Mouse (Mus musculus): ENCODE measurements at regions not wholly inside any gene's neighbourhood (a gene's known extent, or its start where the extent isn't known, plus 50 kb on each side); places are given as distances from the start of the nearest gene placed in this dataset.

DNA sequence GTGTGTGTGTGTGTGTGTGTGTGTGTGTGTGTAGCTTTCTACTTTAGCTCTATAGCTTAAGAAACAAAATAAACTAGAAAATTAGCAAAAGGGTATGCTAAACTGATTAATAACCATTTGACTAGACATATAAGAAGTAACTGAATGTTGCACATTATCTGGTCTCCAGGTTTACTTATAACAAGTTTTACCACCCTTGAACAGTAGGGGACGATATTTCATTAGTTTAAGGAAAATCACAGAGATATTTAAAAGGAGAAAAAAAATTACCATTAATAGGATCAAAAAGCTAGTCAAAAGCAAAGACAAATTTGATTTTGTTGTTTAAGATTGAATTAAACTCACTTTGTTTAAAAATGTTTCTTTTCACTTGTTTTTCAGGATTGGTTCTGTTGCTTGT is 349.5 kb upstream of the Itga1 start:
- intact Hi-C loops (cut with DNase I), result no loop called here
- DNase-seq, result no peak

- intact Hi-C loops (cut with DNase I), result no loop called here
- no peak for DNase-seq
These were observed 325.6 kb upstream of the Itga1 start for GRCm38 (mm10) chr13:115427091-115428033.

DNA sequence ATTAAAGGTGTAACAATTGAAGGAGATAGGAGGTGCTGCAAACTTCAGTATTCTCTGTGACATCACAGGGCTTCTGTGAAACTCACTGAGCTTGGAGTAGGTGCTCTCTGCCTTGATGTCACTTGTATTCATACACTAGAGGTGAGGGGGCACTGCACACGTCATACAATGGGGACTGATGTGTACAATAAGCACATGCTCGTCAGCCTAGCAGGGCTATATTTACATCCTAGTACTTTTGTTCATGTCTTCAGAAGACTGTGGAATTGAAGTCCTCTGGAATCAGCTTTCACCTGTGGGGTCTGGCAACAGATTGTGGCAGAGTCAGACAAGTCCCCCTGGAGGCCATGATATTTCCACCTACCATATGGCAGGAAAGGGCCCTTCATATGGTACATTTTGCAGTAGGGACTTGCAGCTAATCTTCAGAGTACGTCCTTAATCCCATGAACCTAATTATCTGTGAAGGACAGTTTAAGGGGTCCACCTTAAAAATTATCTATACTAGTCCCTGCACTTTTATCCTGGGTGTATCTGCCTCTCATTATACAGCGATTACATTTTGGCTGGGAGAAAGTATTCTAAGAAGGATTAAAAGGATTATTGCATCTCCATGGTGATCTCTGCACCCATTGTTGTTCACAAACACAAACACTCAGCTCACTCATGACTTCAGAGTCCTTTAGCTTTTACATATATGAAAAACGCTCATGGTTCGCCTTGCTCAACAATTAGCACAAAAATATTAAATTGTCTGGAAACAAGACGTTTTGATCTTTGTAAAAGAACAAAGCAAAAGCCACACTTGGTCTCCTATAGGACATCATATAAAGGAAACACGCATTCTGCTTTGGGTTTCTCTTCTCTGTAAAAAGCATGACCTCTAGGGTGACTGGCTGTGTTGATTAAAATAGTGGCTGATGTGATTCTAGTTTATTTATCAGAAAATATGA is 324.1 kb upstream of the Itga1 start:
- DNase-seq, result no peak
- intact Hi-C loops (cut with DNase I), result no loop called here

- no peak for DNase-seq
- intact Hi-C loops (cut with DNase I), result no loop called here
These were observed 322.0 kb upstream of the Itga1 start for GRCm38 (mm10) chr13:115423761-115424160.

- no peak for DNase-seq
- intact Hi-C loops (cut with DNase I), result no loop called here
These were observed 319.7 kb upstream of the Itga1 start for GRCm38 (mm10) chr13:115421483-115421882.

- no peak for DNase-seq
- intact Hi-C loops (cut with DNase I), result no loop called here
These were observed 316.1 kb upstream of the Itga1 start for GRCm38 (mm10) chr13:115417829-115418228.

DNA sequence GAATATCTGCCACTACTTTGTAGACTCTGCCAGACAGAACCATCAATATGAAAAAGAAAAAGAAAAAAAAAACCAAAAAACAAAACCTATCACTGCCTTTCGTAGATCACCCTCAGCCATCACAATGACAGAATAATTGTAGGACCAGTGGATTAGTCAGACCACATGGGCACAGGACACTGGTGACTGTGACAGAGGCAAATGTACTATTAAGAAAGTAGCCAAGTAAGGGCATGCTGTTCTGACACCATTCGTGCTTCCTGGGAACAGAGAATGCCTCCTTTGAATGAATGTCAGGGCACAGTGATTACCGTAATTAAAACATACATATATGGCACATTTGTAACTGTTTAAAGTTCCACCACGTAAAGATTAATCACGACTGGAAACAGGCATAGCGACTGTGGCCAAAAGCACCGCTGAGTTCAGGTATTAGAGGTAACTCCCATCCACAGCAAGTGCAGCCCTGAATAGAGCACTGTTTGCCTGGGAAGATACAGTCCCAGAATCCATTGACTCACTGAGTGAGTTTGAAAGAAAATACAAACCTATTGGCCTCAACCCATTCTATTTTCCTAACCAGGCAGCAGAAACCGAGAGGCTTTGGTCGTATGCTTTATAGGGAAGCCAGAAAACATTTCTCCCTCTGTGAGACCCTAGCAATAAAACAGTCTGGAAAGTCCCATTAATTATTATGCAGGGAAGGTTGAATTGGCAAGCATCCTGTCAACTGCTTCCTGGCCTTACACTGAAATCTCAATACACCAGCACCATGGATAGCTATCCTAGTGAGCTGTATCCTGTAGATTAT is 312.2 kb upstream of the Itga1 start:
- DNase-seq, result no peak
- intact Hi-C loops (cut with DNase I), result no loop called here

DNA sequence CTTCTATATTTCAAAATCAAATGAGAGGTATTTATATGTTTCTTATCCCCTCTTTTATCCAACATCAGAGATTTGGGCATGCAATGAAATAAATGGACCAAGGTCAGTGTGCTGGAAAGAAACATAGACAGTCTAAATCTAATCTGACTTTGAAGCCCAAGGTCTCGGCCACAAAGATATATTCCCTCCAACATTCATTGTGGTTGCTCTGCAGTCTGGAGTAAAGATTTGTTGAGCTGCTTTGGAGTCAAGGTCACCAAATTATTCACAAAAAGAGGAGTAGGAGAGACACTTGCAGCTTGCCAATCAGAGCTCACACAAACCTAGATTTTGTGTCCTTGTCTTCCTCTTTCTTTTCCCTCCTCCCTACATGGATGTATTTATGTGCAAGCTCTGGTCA is 304.2 kb upstream of the Itga1 start:
- intact Hi-C loops (cut with DNase I), result no loop called here
- DNase-seq, result no peak

DNA sequence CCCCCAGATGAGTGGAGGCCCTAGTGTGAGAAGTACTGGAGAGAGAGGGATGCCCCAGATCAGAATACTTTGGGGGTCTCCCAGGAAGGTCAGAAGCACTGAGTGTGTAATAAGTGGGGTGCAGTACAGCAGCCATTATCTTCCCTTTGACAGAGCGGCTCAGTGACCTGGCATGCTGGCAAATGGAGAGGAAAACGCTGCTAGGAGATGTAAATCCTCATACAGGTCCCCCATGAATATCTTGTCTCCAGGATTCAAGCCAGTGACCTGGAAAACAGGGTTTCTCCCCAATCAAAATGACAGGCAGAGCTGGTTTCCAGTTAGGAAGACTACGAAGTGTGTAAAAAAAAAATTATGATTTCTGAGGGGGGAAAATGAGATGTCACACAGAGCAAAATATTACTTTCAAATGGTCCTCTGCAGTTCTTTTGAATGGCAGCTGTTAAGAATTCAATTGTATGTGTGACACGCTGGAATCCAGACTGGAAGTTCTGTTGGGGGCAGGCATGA is 299.0 kb upstream of the Itga1 start:
- intact Hi-C loops (cut with DNase I), result no loop called here
- no peak for DNase-seq

GRCm38 (mm10) chr13:115379682-115380081 is 277.9 kb upstream of the Itga1 start:
- intact Hi-C loops (cut with DNase I), result no loop called here
- no peak for DNase-seq

DNA sequence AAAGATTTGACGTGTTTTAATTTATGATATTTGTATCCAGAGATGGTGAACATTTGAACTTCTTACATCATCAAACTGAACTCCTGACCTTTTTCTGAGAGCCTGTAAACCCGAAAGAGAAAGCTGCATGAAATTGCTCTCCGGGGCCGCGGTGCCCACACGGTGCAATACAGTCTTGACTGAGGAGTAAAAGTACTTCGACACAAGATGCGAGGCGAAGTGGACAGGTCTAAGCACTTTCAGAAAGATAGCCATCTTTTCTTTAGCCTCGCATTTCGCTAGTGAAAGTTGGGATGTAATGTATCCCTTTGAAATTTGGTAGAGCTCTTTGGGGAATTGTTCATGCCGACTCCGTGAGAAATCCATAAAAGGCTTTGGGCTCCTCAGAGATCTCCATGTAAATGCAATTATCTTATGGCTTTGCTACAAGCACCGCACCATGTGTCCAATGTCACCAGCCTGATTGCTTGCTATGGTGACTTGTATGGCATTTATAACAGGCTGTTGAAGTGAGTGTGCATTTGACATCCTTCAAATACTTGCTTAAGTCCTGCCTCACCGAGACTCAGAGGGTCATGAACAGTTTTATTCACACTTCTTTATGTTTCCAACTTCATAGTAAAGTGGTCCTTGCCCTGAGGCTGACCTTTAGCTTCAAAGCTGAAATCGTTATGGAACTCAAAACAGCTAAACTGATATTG is 274.6 kb upstream of the Itga1 start:
- intact Hi-C loops (cut with DNase I), result no loop called here
- DNase-seq, result no peak

DNA sequence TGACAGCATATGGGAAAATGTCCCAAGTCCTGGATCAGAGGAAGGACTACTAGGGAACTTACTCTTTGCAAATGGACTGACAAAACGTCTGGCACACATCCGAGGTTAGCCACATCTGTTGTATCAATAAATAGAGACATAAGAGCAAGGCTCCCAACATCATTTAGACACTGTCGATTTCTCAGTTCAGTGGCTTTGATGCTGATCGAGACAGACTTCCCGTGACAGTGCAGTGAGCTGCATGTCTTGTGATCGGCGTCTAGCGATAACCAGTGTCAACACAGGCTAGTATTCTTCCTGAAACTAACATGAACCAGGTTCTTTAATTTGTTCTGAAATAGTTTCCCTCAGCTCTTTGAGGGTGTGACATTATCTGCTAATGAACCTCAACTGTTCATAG is 259.7 kb upstream of the Itga1 start:
- DNase-seq, result no peak
- intact Hi-C loops (cut with DNase I), result no loop called here

GRCm38 (mm10) chr13:115347022-115347398 is 245.2 kb upstream of the Itga1 start:
- intact Hi-C loops (cut with DNase I), result no loop called here
- DNase-seq, result no peak

GRCm38 (mm10) chr13:115346115-115347021 is 244.6 kb upstream of the Itga1 start:
- DNase-seq, result no peak
- intact Hi-C loops (cut with DNase I), result no loop called here

DNA sequence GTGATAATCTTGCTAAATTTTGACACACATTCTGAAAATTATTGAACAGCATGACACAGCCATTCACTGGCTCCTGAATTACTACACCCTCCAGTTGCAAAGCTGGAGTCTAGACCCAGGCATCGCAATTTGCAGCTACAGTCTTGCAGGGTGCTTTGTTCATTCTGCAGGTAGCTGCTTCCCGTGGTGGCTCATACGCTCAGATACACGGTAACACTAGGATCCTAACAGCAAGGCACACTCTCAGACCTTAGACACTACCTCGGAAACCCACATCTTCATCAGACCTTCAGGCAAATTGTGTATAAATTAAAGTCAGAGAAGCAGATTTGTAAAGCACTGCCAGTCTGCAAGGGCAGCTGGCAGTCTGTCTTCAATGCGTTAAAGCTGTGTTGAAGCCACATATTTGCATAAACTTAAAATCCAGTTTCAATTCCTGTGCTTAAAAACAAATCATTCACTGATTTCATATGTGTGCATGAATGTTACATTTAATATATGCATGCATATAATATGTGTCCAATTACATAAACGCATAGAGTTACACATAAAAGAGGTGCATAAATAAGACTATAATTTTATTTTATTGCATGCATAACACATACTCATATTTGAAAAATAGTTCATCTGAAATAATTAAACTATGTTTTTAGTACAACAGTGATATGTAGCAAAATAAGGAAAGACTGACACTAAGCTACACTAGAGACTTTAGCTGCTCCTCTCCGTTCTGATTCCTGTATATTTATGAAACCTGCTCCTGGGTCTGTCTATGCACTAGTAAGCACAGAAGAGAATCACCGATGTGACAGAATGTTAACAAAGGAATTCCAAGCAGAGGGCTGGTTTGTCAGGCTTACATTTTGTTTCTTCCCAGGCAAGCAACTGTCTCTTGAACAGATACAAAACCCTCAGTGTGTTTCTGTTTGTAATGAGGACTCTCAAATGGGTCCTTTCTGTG is 227.5 kb upstream of the Itga1 start:
- intact Hi-C loops (cut with DNase I), result no loop called here
- no peak for DNase-seq

GRCm38 (mm10) chr13:115326294-115326693 is 224.5 kb upstream of the Itga1 start:
- intact Hi-C loops (cut with DNase I), result no loop called here
- no peak for DNase-seq

- DNase-seq, result no peak
- intact Hi-C loops (cut with DNase I), result no loop called here
These were observed 214.9 kb upstream of the Itga1 start for GRCm38 (mm10) chr13:115316681-115317080.

DNA sequence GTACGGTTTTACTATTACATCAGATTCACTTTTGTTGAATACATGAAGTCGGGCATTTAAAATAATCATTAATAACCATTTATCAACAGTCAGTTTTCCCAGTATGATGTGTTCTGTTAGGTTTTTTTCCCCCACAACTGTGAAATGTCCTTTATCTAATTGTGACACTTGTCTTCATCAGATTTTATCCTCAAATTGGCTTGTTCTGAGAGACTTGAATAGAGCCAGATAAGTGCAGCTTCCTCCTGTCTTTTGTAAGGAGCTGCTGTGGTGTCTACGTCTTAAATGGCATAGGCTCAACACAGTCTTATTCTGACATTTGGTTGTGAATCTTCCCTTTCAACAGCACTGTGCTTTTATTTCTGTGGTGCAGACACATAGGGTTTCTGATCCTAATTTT is 206.8 kb upstream of the Itga1 start:
- intact Hi-C loops (cut with DNase I), result no loop called here
- no peak for DNase-seq

Data from gastrocnemius, postnatal 36 days (tissue).